Mouse (Mus musculus) neutrophil, adult 5-6 weeks (primary cell): Measurements from ENCODE around the gene Pdzd4. TPM values are rescaled to one million over a fixed set of nuclear protein-coding genes. Genes with fewer than 3 reads are reported as not detected.

Experiments used
- ATAC-seq: fragments of 151-379, 151-347 bp; 2 replicates; pipeline ENCODE4 v1.8.0; 2017; ENCODE audit warnings: mild to moderate bottlenecking, moderate TSS enrichment; ENCODE audit not compliant: insufficient number of reproducible peaks, poor library complexity, low FRiP score, severe bottlenecking; ENCODE audit errors: extremely low read depth
- total RNA-seq: library from RNA; stranded (forward); fragments of 200-1000 nt; gene quantifications from 2 replicates; pipeline ENCODE4 v1.2.3, GENCODE M21; 2017

Pdzd4 gene
- total RNA-seq, 1 experiment from 2014 or later: 0.93 TPM

- ATAC-seq: no peak
These were observed 37.6 kb downstream of the Pdzd4 start for GRCm38 (mm10) chrX:73787225-73787558.

GRCm38 (mm10) chrX:73786364-73787224 is 38.2 kb downstream of the Pdzd4 start, which contains the start of the genes Idh3g and Ssr4:
Gene Idh3g (minus strand): TSS chrX:73786897.
Gene Ssr4 (plus strand): TSS chrX:73787028.
- ATAC-seq: peak; percentile 96

- no peak for ATAC-seq
These were observed 39.1 kb downstream of the Pdzd4 start for GRCm38 (mm10) chrX:73785666-73786065.

DNA sequence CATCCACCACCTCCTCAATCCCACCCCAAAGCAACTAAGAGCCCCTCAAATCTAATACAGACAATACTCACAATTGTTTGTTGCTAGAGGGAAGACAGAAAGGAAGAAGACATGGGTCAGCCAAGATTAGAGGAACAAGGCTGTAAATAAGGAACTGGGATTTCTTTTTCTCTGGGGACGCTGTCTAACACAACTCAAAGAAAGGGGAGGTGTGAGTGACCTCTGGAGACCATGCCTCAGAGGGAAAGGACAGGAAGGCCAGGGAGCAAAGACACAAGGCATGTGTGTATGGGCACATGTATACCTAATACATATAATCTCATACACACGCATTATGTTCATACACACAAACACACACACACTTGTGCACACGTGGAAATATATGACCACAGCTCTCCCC is 42.5 kb downstream of the Pdzd4 start:
- no peak for ATAC-seq

GRCm38 (mm10) chrX:73774802-73775483 is 49.8 kb downstream of the Pdzd4 start:
- ATAC-seq: no peak

GRCm38 (mm10) chrX:73774168-73774760 is 50.5 kb downstream of the Pdzd4 start, which contains the start of gene Srpk3:
Gene Srpk3 (plus strand): TSS chrX:73774405.
- peak; percentile 76; the same call in 1 of the 2 replicates for ATAC-seq

- ATAC-seq: no peak
These were observed 57.5 kb downstream of the Pdzd4 start for GRCm38 (mm10) chrX:73767267-73767666.

- ATAC-seq: 0 out of 2 replicates have a peak, but pooled peaks have one; percentile 24
These were observed 59.5 kb downstream of the Pdzd4 start for GRCm38 (mm10) chrX:73765311-73765710.

- ATAC-seq: no peak
These were observed 66.0 kb downstream of the Pdzd4 start for GRCm38 (mm10) chrX:73758611-73759290.

DNA sequence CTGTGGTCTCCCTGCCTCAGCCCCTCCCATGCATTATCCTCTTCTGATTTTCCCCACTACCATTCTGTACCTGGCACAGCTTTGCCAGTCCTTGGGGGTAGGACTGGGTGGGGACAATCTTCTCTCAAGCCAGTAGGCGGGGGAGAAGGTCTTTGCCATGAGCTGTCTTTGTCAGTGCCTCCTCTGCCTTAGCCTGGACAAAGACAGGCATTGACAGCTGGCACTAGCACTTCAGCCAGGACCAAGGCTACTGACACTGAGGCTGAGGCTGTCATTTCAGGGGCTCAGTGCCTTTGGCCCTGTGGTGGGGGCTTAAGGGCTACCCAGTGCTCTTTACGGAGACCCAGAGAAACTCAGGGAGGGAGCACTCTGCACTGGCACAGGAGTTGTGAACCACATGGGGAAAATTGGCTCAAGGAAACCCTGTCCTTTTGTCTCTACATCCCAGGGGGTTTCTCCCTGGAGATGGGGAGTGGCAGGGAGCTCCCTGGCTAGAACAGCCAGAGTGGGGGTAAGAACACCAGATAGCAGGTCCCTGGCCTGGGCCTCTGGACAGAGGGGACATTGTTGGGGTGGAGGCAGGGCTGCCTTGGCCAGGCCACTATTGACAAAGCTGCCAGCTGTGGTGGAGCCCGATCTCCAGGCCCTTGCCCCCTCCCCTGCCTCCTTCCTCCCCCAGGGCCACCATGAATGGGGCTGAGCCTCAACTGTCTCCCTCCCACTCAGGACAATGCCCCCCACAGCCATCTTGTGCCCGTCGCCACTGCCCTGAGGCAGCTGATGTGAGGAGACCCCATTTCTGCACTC is 68.2 kb downstream of the Pdzd4 start, which contains the start of gene Plxnb3:
TSS of gene Plxnb3 (plus strand) at position 757 of the 807 bp plus-strand sequence.
- no peak for ATAC-seq

DNA sequence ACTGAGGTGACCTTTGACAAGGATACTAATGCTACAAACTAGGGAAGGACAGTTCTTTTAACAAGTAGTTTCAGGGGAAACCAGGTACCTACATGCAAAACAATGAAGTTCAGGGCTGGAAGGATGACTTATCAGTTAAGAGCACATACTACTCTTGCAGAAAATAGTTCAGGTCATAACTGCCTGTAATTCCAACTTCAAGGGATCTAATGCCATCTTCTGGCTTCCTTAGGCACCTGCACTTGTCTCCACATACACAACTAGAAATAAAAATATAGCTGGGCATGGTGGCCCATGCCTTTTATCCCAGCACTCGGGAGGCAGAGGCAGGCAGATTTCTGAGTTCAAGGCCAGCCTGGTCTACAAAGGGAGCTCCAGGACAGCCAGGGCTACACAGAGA is 75.8 kb downstream of the Pdzd4 start:
- no peak for ATAC-seq

DNA sequence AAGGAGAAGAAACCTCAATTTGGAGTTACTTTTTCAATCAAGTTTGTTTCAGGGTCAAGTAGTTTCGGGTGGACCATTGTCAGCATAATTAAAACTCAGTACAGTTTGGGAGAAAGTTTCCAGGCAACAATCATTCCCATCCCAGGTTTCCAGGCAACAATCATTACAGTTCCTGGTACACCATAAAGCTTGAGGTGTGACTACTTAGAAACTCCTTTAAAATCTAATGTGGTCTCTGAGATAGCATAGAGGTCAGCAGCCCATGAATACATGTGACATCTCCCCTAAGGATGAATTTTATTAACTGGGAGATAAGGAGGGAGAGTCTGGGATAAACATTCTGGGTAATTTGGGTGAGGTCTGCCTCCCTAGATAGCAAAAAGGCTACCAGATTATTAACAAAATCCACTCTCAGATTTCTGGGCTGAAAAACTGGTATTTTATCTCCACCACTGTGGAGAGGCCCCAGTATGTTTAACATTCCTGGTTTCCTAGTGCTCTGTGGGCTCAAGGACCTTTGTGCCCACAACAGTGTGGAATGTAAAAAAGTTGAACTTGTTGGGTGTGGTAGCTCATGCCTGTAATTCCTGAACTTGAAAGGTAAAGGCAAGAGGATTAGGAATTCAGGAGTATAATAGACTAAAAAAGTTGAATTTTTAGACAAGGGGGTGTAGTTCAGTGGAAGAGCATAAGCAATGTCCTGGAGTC is 79.8 kb downstream of the Pdzd4 start:
- ATAC-seq: no peak

Other genes starting within 250 kb of the Pdzd4 start
- gene Dusp9, start 185.6 kb downstream of the Pdzd4 start, total RNA-seq: not detected in 2 replicates
- gene Pnck, start 164.9 kb downstream of the Pdzd4 start, total RNA-seq: not detected in 2 replicates
- gene Slc6a8, start 151.8 kb downstream of the Pdzd4 start, total RNA-seq: 0.25 TPM in 1 of 2 replicates, not detected in the other
- 173 and 191 TPM in 2 replicates for gene Bcap31, start 108.8 kb downstream of the Pdzd4 start, total RNA-seq
- gene Abcd1, start 108.4 kb downstream of the Pdzd4 start, total RNA-seq: 29.6 and 31.7 TPM in 2 replicates
- 0.61 and 1.3 TPM in 2 replicates for gene Plxnb3, start 67.9 kb downstream of the Pdzd4 start, total RNA-seq
- 117 and 120 TPM in 2 replicates for gene Srpk3, start 50.6 kb downstream of the Pdzd4 start, total RNA-seq
- gene Idh3g, start 38.1 kb downstream of the Pdzd4 start, total RNA-seq: 138 and 153 TPM in 2 replicates
- gene Ssr4, start 37.9 kb downstream of the Pdzd4 start, total RNA-seq: 73.1 and 84.8 TPM in 2 replicates
- gene Avpr2, start 67.1 kb upstream of the Pdzd4 start, total RNA-seq: 2.4 and 2.6 TPM in 2 replicates
- gene L1cam, start 71.1 kb upstream of the Pdzd4 start, total RNA-seq: 20.3 and 22.2 TPM in 2 replicates
- 358 and 362 TPM in 2 replicates for gene Arhgap4, start 96.9 kb upstream of the Pdzd4 start, total RNA-seq
- 46.7 TPM in 2 replicates for gene Naa10, start 97.0 kb upstream of the Pdzd4 start, total RNA-seq
- gene Renbp, start 105.9 kb upstream of the Pdzd4 start, total RNA-seq: 6.5 and 7.0 TPM in 2 replicates
- gene Hcfc1, start 141.4 kb upstream of the Pdzd4 start, total RNA-seq: 41.7 and 41.9 TPM in 2 replicates
- gene Irak1, start 198.9 kb upstream of the Pdzd4 start, total RNA-seq: 78.7 and 79.5 TPM in 2 replicates